Mouse (Mus musculus) G1E (cell line): ENCODE measurements around the gene Gm11084.

Source experiments
- CTCF ChIP-seq: IDR thresholded peaks from 2 replicates; pipeline ENCODE4 v1.5.1; 2012; ENCODE audit warnings: low read depth, low read length, inconsistent platforms, mixed read lengths
- GATA1 ChIP-seq: IDR thresholded peaks from 2 replicates; pipeline ENCODE4 v1.6.1; 2012; ENCODE audit warnings: borderline replicate concordance, low read length, inconsistent platforms, mixed read lengths
- POLR2AphosphoS5 ChIP-seq: IDR thresholded peaks from 2 replicates; pipeline ENCODE4 v1.6.1; 2012; ENCODE audit warnings: low read depth, low read length, inconsistent platforms; ENCODE audit not compliant: insufficient replicate concordance

GRCm38 (mm10) chr2:73003049-73003448, 16.5 kb upstream of the Gm11084 start:
- TF ChIP-seq GATA1 (no peak), POLR2AphosphoS5 (no peak), CTCF (no peak)
